ENCODE assay signal across 9 mouse cellular contexts in genomic region chr19:12006361-12006947, GRCm38 (mm10). TPM values are rescaled to one million over a fixed set of nuclear protein-coding genes. Genes with fewer than 3 reads are reported as not detected.
A peak's percentile ranks its signal among the peaks of the same experiment; 100 is the strongest.
DNase-seq lines count a peak whose midpoint lies in the region; ATAC-seq and TF ChIP-seq lines count a peak whose summit lies in the region.
"Had no signal": no experiment of that assay in that cellular context is flagged by ENCODE, and none has a peak within 500 bp of the region (broad histone marks: within the 10 kb centered on the region; RNA-seq: fewer than 3 reads in every experiment).

No protein-coding gene starts in this region.

- WGBS in hindbrain, postnatal 0 days: 4% methylated on average over 17 of the region's 17 CpGs
- WGBS in midbrain, postnatal 0 days: 2% methylated on average over 17 of the region's 17 CpGs

- H3K4me3 ChIP-seq in left cerebral cortex, adult 2 months: peak overlapping the region; percentile 57
- H3K4me3 ChIP-seq in hindbrain, postnatal 0 days (ENCODE audit: low read length): peak overlapping the region; percentile 64
- H3K4me3 ChIP-seq in midbrain, postnatal 0 days (ENCODE audit: low read depth, low read length): peak overlapping the region; percentile 60

- H3K9me3 ChIP-seq in hindbrain, postnatal 0 days (ENCODE audit: low read length): no peaks in the 10 kb centered on the region
- no peaks in the 10 kb centered on the region for H3K9me3 ChIP-seq in midbrain, postnatal 0 days (ENCODE audit: low read length)

- intact Hi-C loops in left cerebral cortex, adult 2 months (cut with DNase I): loop anchor here (2.0 to 5.0 kb wide), 4 partner anchors 39 to 496 kb away; partner anchors contain the start of genes Dtx4 and Osbp

- H3K36me3 ChIP-seq in hindbrain, postnatal 0 days (ENCODE audit: insufficient read depth, low read length): no peaks in the 10 kb centered on the region
- H3K36me3 ChIP-seq in midbrain, postnatal 0 days (ENCODE audit: insufficient read depth, low read length): no peaks in the 10 kb centered on the region

- no peak for ATAC-seq in hindbrain, postnatal 0 days
- ATAC-seq in midbrain, postnatal 0 days (ENCODE audit: low FRiP score): no peak

- peak overlapping the region; percentile 91 for H3K27ac ChIP-seq in left cerebral cortex, adult 2 months
- H3K27ac ChIP-seq in hindbrain, postnatal 0 days: peak overlapping the region; percentile 6
- peak overlapping the region; percentile 68 for H3K27ac ChIP-seq in midbrain, postnatal 0 days (ENCODE audit: low read depth, low read length)

- H3K9ac ChIP-seq in hindbrain, postnatal 0 days (replicated peaks; ENCODE audit: low read length): peak overlapping the region; percentile 43
- peak overlapping the region; percentile 42 for H3K9ac ChIP-seq in midbrain, postnatal 0 days (replicated peaks; ENCODE audit: low read length, poor library complexity, severe bottlenecking)

- no peak; the same call in none of the 2 replicates for TF ChIP-seq CTCF in left cerebral cortex, adult 2 months (IDR thresholded peaks at IDR 0.05)
- TF ChIP-seq CTCF in hindbrain, postnatal 0 days (IDR thresholded peaks at IDR 0.05; ENCODE audit: low read depth): peak; percentile 35
- TF ChIP-seq CTCF in midbrain, postnatal 0 days (IDR thresholded peaks at IDR 0.05): peak; percentile 54

- no peaks in the 10 kb centered on the region for H3K27me3 ChIP-seq in hindbrain, postnatal 0 days (ENCODE audit: insufficient read depth, low read length)
- no peaks in the 10 kb centered on the region for H3K27me3 ChIP-seq in midbrain, postnatal 0 days (ENCODE audit: insufficient read depth, low read length)

- no peak for DNase-seq in left cerebral cortex, adult 2 months (ENCODE audit: extremely low spot score in 1 of 2, low spot score in 2 of 2)
- DNase-seq in left cerebral cortex, adult 11 months (ENCODE audit: low spot score): no peak
- peak; percentile 53 for DNase-seq in NIH3T3 (ENCODE audit: low read depth)
- peak; percentile 55 for DNase-seq in embryo, embryonic 11 days
- peak; percentile 43 for DNase-seq in hindbrain, postnatal 0 days (ENCODE audit: low spot score)
- peak; percentile 28 for DNase-seq in midbrain, postnatal 0 days (ENCODE audit: low spot score)
- DNase-seq in frontal cortex, postnatal 14 days (ENCODE audit: low spot score in 2 of 2): no peak
- no peak for DNase-seq in urinary bladder, postnatal 36 days (ENCODE audit: low spot score in 2 of 2)

- H3K4me1 ChIP-seq in hindbrain, postnatal 0 days (ENCODE audit: insufficient read depth, low read length): 0 out of 2 replicates have a peak, but pooled peaks cover 7% of the 10 kb centered on the region
- H3K4me1 ChIP-seq in midbrain, postnatal 0 days (ENCODE audit: insufficient read depth, low read length): 0 out of 2 replicates have a peak, but pooled peaks cover 6% of the 10 kb centered on the region

- H3K4me2 ChIP-seq in hindbrain, postnatal 0 days (ENCODE audit: low read depth, low read length): peak overlapping the region; percentile 56
- H3K4me2 ChIP-seq in midbrain, postnatal 0 days (ENCODE audit: low read depth, low read length, poor library complexity, severe bottlenecking): peak overlapping the region; percentile 58

RNA-seq across cellular contexts. Expression of gene Olfr1423, which starts 34.7 kb away (rescaled TPM):
- total RNA-seq in left cerebral cortex, adult 2 months (2021): not detected
- not detected in 2 replicates for total RNA-seq in hindbrain, postnatal 0 days (2014; rRNA removed)
- polyA plus RNA-seq in hindbrain, postnatal 0 days (2015; fragmentation: Nextera tagmentation; extraction: Ambion mirVana): not detected in 2 replicates
- not detected in 2 replicates for total RNA-seq in midbrain, postnatal 0 days (2014; rRNA removed)
- not detected in 2 replicates for polyA plus RNA-seq in midbrain, postnatal 0 days (2015; fragmentation: Nextera tagmentation; extraction: Ambion mirVana)
- total RNA-seq: heart, postnatal 10 days had no signal

RNA-seq across cellular contexts. Expression of gene Osbp, which starts 40.7 kb away (rescaled TPM):
- 10 to 100 TPM; 55.6 to 57.0 TPM for total RNA-seq in left cerebral cortex, adult 2 months (2021)
- total RNA-seq in hindbrain, postnatal 0 days (2014; rRNA removed): 25.5 and 28.0 TPM in 2 replicates
- 2.5 and 2.6 TPM in 2 replicates for polyA plus RNA-seq in hindbrain, postnatal 0 days (2015; fragmentation: Nextera tagmentation; extraction: Ambion mirVana)
- total RNA-seq in midbrain, postnatal 0 days (2014; rRNA removed): 24.6 and 28.1 TPM in 2 replicates
- polyA plus RNA-seq in midbrain, postnatal 0 days (2015; fragmentation: Nextera tagmentation; extraction: Ambion mirVana): 2.8 TPM in 2 replicates

RNA-seq across cellular contexts. Expression of gene Olfr1424, which starts 56.0 kb away (rescaled TPM):
- not detected for total RNA-seq in left cerebral cortex, adult 2 months (2021)
- not detected in 2 replicates for total RNA-seq in hindbrain, postnatal 0 days (2014; rRNA removed)
- polyA plus RNA-seq in hindbrain, postnatal 0 days (2015; fragmentation: Nextera tagmentation; extraction: Ambion mirVana): not detected in 2 replicates
- total RNA-seq in midbrain, postnatal 0 days (2014; rRNA removed): not detected in 2 replicates
- not detected in 2 replicates for polyA plus RNA-seq in midbrain, postnatal 0 days (2015; fragmentation: Nextera tagmentation; extraction: Ambion mirVana)
- total RNA-seq: heart, postnatal 10 days had no signal

Comparison
In these comparisons a context has a peak if more than half of its experiments do, and no peak if none do; other contexts are left out.
1. DNase-seq: peak in NIH3T3 (single experiment), embryo, embryonic 11 days (single experiment), hindbrain, postnatal 0 days (single experiment) and midbrain, postnatal 0 days (single experiment); none in left cerebral cortex, adult 2 months (0 of 2), left cerebral cortex, adult 11 months (single experiment), frontal cortex, postnatal 14 days (0 of 2) and urinary bladder, postnatal 36 days (0 of 2).
2. H3K27ac ChIP-seq: peak in every context shown above with its lines; median percentile 91 in left cerebral cortex, adult 2 months; 68 in midbrain, postnatal 0 days; 6 in hindbrain, postnatal 0 days.
3. Peak in every context shown above with its lines, with median percentiles within 50 percentile points of each other: H3K4me3 ChIP-seq.